Mouse (Mus musculus) brain, embryonic 14.5 days (tissue): Measurements from ENCODE around the gene Casp7.

ENCODE experiments used
- CTCF ChIP-seq: fragments of 200-500 bp; IDR thresholded peaks from 2 replicates; pipeline ENCODE4 v1.5.1; 2012; ENCODE audit warnings: inconsistent platforms, mild to moderate bottlenecking, moderate library complexity, borderline replicate concordance; ENCODE audit not compliant: insufficient read depth, insufficient read length; ENCODE audit errors: extremely low read depth
- POLR2A ChIP-seq: fragments of 200-500 bp; IDR thresholded peaks from 2 replicates; pipeline ENCODE4 v1.6.1; 2012; ENCODE audit warnings: mild to moderate bottlenecking, inconsistent platforms, borderline replicate concordance; ENCODE audit not compliant: poor library complexity, insufficient read depth, insufficient read length, severe bottlenecking; ENCODE audit errors: extremely low read depth

- TF ChIP-seq CTCF (no peak), POLR2A (no peak)
Observed at GRCm38 (mm10) chr19:56389879-56390278, 7.0 kb upstream of the Casp7 start, which contains the start of gene Nrap.
